ENCODE assay signal across 8 mouse cellular contexts in genomic region chr4:155991908-155992230, GRCm38 (mm10). TPM values are rescaled to one million over a fixed set of nuclear protein-coding genes. Genes with fewer than 3 reads are reported as not detected.
DNase-seq lines count a peak whose midpoint lies in the region; ATAC-seq lines count a peak whose summit lies in the region.

No protein-coding gene starts in this region.

- no peak for DNase-seq in neural tube, embryonic 11.5 days (ENCODE audit: low spot score)
- no peak for DNase-seq in neural tube, embryonic 10.5 days (ENCODE audit: extremely low spot score, low spot score)
- no peak for DNase-seq in left cerebral cortex, postnatal 4 days
- DNase-seq in adrenal gland, postnatal 36 days: no peak

- no peaks in the 10 kb centered on the region for H3K9me3 ChIP-seq in erythroblast, embryonic 14.5 days (ENCODE audit: control insufficient read depth, low read length)
- no peaks in the 10 kb centered on the region for H3K9me3 ChIP-seq in neural tube, embryonic 11.5 days (ENCODE audit: control insufficient read depth, low read length)
- no peaks in the 10 kb centered on the region for H3K9me3 ChIP-seq in limb, embryonic 12.5 days
- H3K9me3 ChIP-seq in stomach, embryonic 15.5 days: no peaks in the 10 kb centered on the region

- WGBS in neural tube, embryonic 11.5 days: 27% methylated on average over 37 of the region's 37 CpGs
- 28% methylated on average over 37 of the region's 37 CpGs for WGBS in limb, embryonic 12.5 days
- whole genome bisulfite sequencing in stomach, embryonic 15.5 days: 24% methylated on average over 37 of the region's 37 CpGs

- H3K27ac ChIP-seq in neural tube, embryonic 11.5 days (ENCODE audit: low read depth, low read length): peak overlapping the region; percentile 89
- H3K27ac ChIP-seq in limb, embryonic 12.5 days: peak overlapping the region; percentile 96
- H3K27ac ChIP-seq in stomach, embryonic 15.5 days: peak overlapping the region; percentile 97

- H3K4me3 ChIP-seq in erythroblast, embryonic 14.5 days (replicated peaks): peak overlapping the region; percentile 78
- peak overlapping the region; percentile 48 for H3K4me3 ChIP-seq in neural tube, embryonic 11.5 days (ENCODE audit: low read depth, low read length)
- H3K4me3 ChIP-seq in limb, embryonic 12.5 days (replicated peaks): peak overlapping the region; percentile 83
- H3K4me3 ChIP-seq in stomach, embryonic 15.5 days (replicated peaks): peak overlapping the region; percentile 69

- H3K36me3 ChIP-seq in erythroblast, embryonic 14.5 days (ENCODE audit: control insufficient read depth): peaks cover 22% of the 10 kb centered on the region
- no peaks in the 10 kb centered on the region; the same call in 1 of the 2 replicates for H3K36me3 ChIP-seq in neural tube, embryonic 11.5 days (ENCODE audit: control insufficient read depth, insufficient read depth, low read length)
- peaks cover 15% of the 10 kb centered on the region for H3K36me3 ChIP-seq in limb, embryonic 12.5 days
- peaks cover 6% of the 10 kb centered on the region; the same call in 1 of the 2 replicates for H3K36me3 ChIP-seq in stomach, embryonic 15.5 days

- H3K9ac ChIP-seq in neural tube, embryonic 11.5 days (ENCODE audit: low read length): peak overlapping the region; percentile 82
- peak overlapping the region; percentile 57 for H3K9ac ChIP-seq in limb, embryonic 12.5 days (replicated peaks)
- H3K9ac ChIP-seq in stomach, embryonic 15.5 days: peak overlapping the region; percentile 74

- H3K27me3 ChIP-seq in erythroblast, embryonic 14.5 days (ENCODE audit: control insufficient read depth): no peaks in the 10 kb centered on the region
- no peaks in the 10 kb centered on the region for H3K27me3 ChIP-seq in neural tube, embryonic 11.5 days (ENCODE audit: control insufficient read depth, insufficient read depth, low read length)
- no peaks in the 10 kb centered on the region for H3K27me3 ChIP-seq in limb, embryonic 12.5 days
- H3K27me3 ChIP-seq in stomach, embryonic 15.5 days (replicated peaks): no peaks in the 10 kb centered on the region

- ATAC-seq in erythroblast, adult 5-6 weeks (replicated peaks; ENCODE audit: low FRiP score, poor library complexity, severe bottlenecking): no peak
- ATAC-seq in neural tube, embryonic 11.5 days (ENCODE audit: insufficient read depth, low FRiP score, low TSS enrichment): peak; percentile 4; the same call in 1 of the 2 replicates
- peak; percentile 13; the same call in 1 of the 2 replicates for ATAC-seq in limb, embryonic 12.5 days (ENCODE audit: insufficient number of reproducible peaks, insufficient read depth, low FRiP score, low TSS enrichment, low read depth)
- ATAC-seq in stomach, embryonic 15.5 days (ENCODE audit: insufficient read depth, low FRiP score, low read depth): no peak

- peaks cover 73% of the 10 kb centered on the region for H3K4me1 ChIP-seq in erythroblast, embryonic 14.5 days (ENCODE audit: control insufficient read depth)
- peaks cover 20% of the 10 kb centered on the region for H3K4me1 ChIP-seq in neural tube, embryonic 11.5 days (ENCODE audit: control insufficient read depth, insufficient read depth, low read length)
- peaks cover 19% of the 10 kb centered on the region for H3K4me1 ChIP-seq in limb, embryonic 12.5 days (replicated peaks)
- peaks cover 18% of the 10 kb centered on the region for H3K4me1 ChIP-seq in stomach, embryonic 15.5 days

- intact Hi-C loops in left cerebral cortex, postnatal 4 days (cut with DNase I): no loop called here

- H3K4me2 ChIP-seq in neural tube, embryonic 11.5 days (ENCODE audit: low read depth): peak overlapping the region; percentile 92
- H3K4me2 ChIP-seq in limb, embryonic 12.5 days: peak overlapping the region; percentile 94
- H3K4me2 ChIP-seq in stomach, embryonic 15.5 days: peak overlapping the region; percentile 99

RNA-seq across cellular contexts. Expression of gene B3galt6, which starts 0.6 kb away (rescaled TPM):
- polyA plus RNA-seq in erythroblast, embryonic 14.5 days (2012): 0.11 and 0.22 TPM in 2 replicates
- 1.0 and 4.4 TPM in 2 replicates for total RNA-seq in erythroblast, adult 5-6 weeks (2015; ENCODE audit: low replicate concordance)
- total RNA-seq in erythroblast, adult 5-6 weeks (2017; ENCODE audit: low replicate concordance): 1.2 and 1.4 TPM in 2 replicates
- polyA plus RNA-seq in neural tube, embryonic 11.5 days (2014; fragmentation: Nextera tagmentation; extraction: Ambion mirVana): 18.9 and 19.9 TPM in 2 replicates
- 16.1 and 16.8 TPM in 2 replicates for polyA plus RNA-seq in limb, embryonic 12.5 days (2016; fragmentation: Nextera tagmentation; extraction: Ambion mirVana)
- 14.4 and 14.6 TPM in 2 replicates for polyA plus RNA-seq in stomach, embryonic 15.5 days (2015; fragmentation: Nextera tagmentation; extraction: Ambion mirVana)
- 10 to 100 TPM; 12.9 to 13.7 TPM for total RNA-seq in left cerebral cortex, postnatal 4 days (2021)
- 1 to 10 TPM; 7.6 to 8.0 TPM for total RNA-seq in adrenal gland, postnatal 36 days (2021)

RNA-seq across cellular contexts. Expression of gene Sdf4, which starts 0.8 kb away (rescaled TPM):
- 3.2 and 4.3 TPM in 2 replicates for polyA plus RNA-seq in erythroblast, embryonic 14.5 days (2012)
- total RNA-seq in erythroblast, adult 5-6 weeks (2015; ENCODE audit: low replicate concordance): 11.1 and 16.7 TPM in 2 replicates
- 101 and 127 TPM in 2 replicates for total RNA-seq in erythroblast, adult 5-6 weeks (2017; ENCODE audit: low replicate concordance)
- 136 and 139 TPM in 2 replicates for polyA plus RNA-seq in neural tube, embryonic 11.5 days (2014; fragmentation: Nextera tagmentation; extraction: Ambion mirVana)
- polyA plus RNA-seq in limb, embryonic 12.5 days (2016; fragmentation: Nextera tagmentation; extraction: Ambion mirVana): 131 and 139 TPM in 2 replicates
- polyA plus RNA-seq in stomach, embryonic 15.5 days (2015; fragmentation: Nextera tagmentation; extraction: Ambion mirVana): 154 and 168 TPM in 2 replicates
- total RNA-seq in left cerebral cortex, postnatal 4 days (2021): 100 to 1,000 TPM; 111 to 112 TPM
- 100 to 1,000 TPM; 266 to 276 TPM for total RNA-seq in adrenal gland, postnatal 36 days (2021)

RNA-seq across cellular contexts. Expression of gene Tnfrsf4, which starts 21.8 kb away (rescaled TPM):
- polyA plus RNA-seq in erythroblast, embryonic 14.5 days (2012): 0.11 and 0.24 TPM in 2 replicates
- total RNA-seq in erythroblast, adult 5-6 weeks (2015; ENCODE audit: low replicate concordance): 5.2 TPM in 1 of 2 replicates, not detected in the other
- total RNA-seq in erythroblast, adult 5-6 weeks (2017; ENCODE audit: low replicate concordance): 5.5 TPM in 1 of 2 replicates, not detected in the other
- polyA plus RNA-seq in neural tube, embryonic 11.5 days (2014; fragmentation: Nextera tagmentation; extraction: Ambion mirVana): 0.45 TPM in 2 replicates
- polyA plus RNA-seq in limb, embryonic 12.5 days (2016; fragmentation: Nextera tagmentation; extraction: Ambion mirVana): 0.84 and 0.92 TPM in 2 replicates
- 0.64 and 1.1 TPM in 2 replicates for polyA plus RNA-seq in stomach, embryonic 15.5 days (2015; fragmentation: Nextera tagmentation; extraction: Ambion mirVana)
- total RNA-seq in left cerebral cortex, postnatal 4 days (2021): 1 to 10 TPM; 1.3 to 1.5 TPM
- total RNA-seq in adrenal gland, postnatal 36 days (2021): under 1 TPM; 0.43 to 0.89 TPM

RNA-seq across cellular contexts. Expression of gene C1qtnf12, which starts 29.8 kb away (rescaled TPM):
- polyA plus RNA-seq in erythroblast, embryonic 14.5 days (2012): 7.7 and 11.5 TPM in 2 replicates
- total RNA-seq in erythroblast, adult 5-6 weeks (2015; ENCODE audit: low replicate concordance): 99.9 and 100 TPM in 2 replicates
- total RNA-seq in erythroblast, adult 5-6 weeks (2017; ENCODE audit: low replicate concordance): 21.5 and 35.8 TPM in 2 replicates
- polyA plus RNA-seq in neural tube, embryonic 11.5 days (2014; fragmentation: Nextera tagmentation; extraction: Ambion mirVana): 19.6 and 22.0 TPM in 2 replicates
- 27.1 and 31.6 TPM in 2 replicates for polyA plus RNA-seq in limb, embryonic 12.5 days (2016; fragmentation: Nextera tagmentation; extraction: Ambion mirVana)
- 46.2 and 49.1 TPM in 2 replicates for polyA plus RNA-seq in stomach, embryonic 15.5 days (2015; fragmentation: Nextera tagmentation; extraction: Ambion mirVana)
- 10 to 100 TPM; 12.0 to 14.8 TPM for total RNA-seq in left cerebral cortex, postnatal 4 days (2021)
- 10 to 100 TPM; 43.5 to 89.3 TPM for total RNA-seq in adrenal gland, postnatal 36 days (2021)

RNA-seq across cellular contexts. Expression of gene Tnfrsf18, which starts 34.1 kb away (rescaled TPM):
- polyA plus RNA-seq in erythroblast, embryonic 14.5 days (2012): not detected in 2 replicates
- total RNA-seq in erythroblast, adult 5-6 weeks (2015; ENCODE audit: low replicate concordance): 16.5 TPM in 1 of 2 replicates, not detected in the other
- total RNA-seq in erythroblast, adult 5-6 weeks (2017; ENCODE audit: low replicate concordance): 2.3 and 2.9 TPM in 2 replicates
- polyA plus RNA-seq in neural tube, embryonic 11.5 days (2014; fragmentation: Nextera tagmentation; extraction: Ambion mirVana): 0.62 and 0.82 TPM in 2 replicates
- polyA plus RNA-seq in limb, embryonic 12.5 days (2016; fragmentation: Nextera tagmentation; extraction: Ambion mirVana): 1.8 and 1.9 TPM in 2 replicates
- 2.3 and 2.5 TPM in 2 replicates for polyA plus RNA-seq in stomach, embryonic 15.5 days (2015; fragmentation: Nextera tagmentation; extraction: Ambion mirVana)
- not detected for total RNA-seq in left cerebral cortex, postnatal 4 days (2021)
- under 1 TPM in 1 of 2 experiments, not detected in 1; 0.40 TPM for total RNA-seq in adrenal gland, postnatal 36 days (2021)

Comparison
In these comparisons a context has a peak if more than half of its experiments do, and no peak if none do; other contexts are left out.
1. ATAC-seq: peak in neural tube, embryonic 11.5 days (single experiment) and limb, embryonic 12.5 days (single experiment); none in erythroblast, adult 5-6 weeks (single experiment) and stomach, embryonic 15.5 days (single experiment).
2. RNA of gene B3galt6, which starts 0.6 kb away (polyA plus RNA-seq): 18.9 to 19.9 TPM in neural tube, embryonic 11.5 days, 16.1 to 16.8 TPM in limb, embryonic 12.5 days and 14.4 to 14.6 TPM in stomach, embryonic 15.5 days; 0.11 to 0.22 TPM in erythroblast, embryonic 14.5 days; every median in the first group is over 10 times any median in the second.
3. RNA of gene Sdf4, which starts 0.8 kb away (polyA plus RNA-seq): 154 to 168 TPM in stomach, embryonic 15.5 days, 136 to 139 TPM in neural tube, embryonic 11.5 days and 131 to 139 TPM in limb, embryonic 12.5 days; 3.2 to 4.3 TPM in erythroblast, embryonic 14.5 days; every median in the first group is over 10 times any median in the second.
4. Peak in every context shown above with its lines, with median percentiles within 50 percentile points of each other: H3K4me3 ChIP-seq, H3K27ac ChIP-seq, H3K4me2 ChIP-seq and H3K9ac ChIP-seq.